Mouse (Mus musculus) skeletal muscle tissue, adult 2 months (tissue): Measurements from ENCODE around the gene Plek.

Source experiments
- DNase-seq: peaks from one replicate; pipeline ENCODE4 v3.0.0-alpha.2; 2012; ENCODE audit warnings: low read depth, low spot score

The Plek gene

DNA sequence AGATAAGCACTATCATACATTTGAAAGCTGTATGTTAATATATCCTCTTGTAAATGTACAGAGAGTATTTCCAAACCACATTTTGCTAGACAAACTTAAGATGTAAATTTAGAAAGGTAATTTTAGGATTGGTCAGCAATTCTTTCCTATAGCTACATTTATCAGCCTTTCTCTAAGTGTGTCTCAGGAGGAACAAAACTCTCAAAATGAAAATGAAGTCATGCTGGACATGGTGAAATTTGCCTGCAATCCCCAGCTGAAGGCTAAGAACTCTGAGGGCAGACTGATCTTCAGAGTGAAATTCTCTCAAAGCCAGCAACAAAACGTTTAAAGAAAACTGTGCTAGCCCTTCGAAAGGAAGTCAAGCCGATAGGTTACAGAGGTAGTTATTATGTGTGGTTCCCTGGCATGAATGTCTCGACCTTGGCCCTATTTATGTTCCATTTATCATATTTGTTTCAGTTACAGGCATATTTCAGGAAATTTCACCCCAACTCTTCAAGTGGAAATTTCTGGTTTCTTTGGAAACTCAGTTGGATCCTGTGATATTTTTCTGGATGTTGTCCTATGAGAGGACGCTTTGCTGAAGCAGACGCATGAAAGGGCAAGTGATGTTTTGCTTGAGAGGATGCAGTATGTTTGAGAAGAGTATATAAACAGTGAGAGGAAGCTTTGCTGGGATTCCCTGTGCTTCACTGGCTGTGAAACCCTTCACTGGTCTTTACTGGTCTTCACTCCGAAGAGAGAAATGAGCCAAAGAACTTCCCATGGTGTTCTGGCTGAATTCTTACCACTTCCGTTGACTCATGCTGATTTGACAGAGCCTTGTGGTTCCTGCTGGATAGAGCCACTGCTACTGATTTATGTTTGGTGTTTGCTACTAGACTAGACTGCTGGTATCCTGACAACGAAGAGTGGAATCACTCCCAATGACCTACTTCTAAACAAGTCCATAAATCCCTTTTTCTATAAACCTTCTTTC, 51.5 kb downstream of the Plek start:
- DNase-seq, result no peak

DNA sequence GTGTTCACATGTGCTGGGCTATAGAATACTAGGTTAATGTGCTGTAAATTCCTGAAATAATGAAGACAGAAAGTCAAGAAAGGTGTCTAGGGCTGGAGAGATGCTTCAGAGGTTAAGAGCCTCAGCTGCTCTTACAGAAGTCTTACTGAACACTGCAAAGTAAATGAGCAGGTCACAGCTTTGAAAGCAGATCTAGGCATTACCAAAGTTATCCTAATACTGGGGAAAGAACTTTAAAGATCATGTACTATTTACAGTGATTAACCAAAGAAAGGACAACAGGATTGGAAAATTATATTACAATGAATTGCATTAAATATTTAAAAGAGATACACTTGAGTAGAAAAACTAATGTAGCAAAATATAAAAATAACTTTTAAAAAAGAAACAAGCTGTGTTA, 52.2 kb downstream of the Plek start:
- no peak for DNase-seq

DNA sequence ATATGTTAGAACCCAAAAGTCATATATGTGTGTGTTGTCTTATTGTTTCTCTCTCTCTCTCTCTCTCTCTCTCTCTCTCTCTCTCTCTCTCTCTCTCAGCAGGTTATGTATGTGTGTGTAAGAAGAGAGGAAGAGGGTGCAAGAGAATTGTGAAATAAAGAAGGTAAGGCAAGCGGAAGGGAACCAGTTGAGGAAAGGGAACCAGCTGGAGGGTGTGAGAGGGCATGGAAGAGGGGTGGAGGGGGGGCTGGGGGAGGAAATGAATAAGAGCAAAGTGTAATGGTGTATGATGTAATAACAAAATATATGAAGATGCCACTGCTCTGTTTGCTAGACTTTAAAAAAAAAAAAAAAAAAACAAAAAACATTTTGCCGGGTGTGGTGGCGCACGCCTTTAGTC, 52.8 kb downstream of the Plek start:
- no peak for DNase-seq

DNA sequence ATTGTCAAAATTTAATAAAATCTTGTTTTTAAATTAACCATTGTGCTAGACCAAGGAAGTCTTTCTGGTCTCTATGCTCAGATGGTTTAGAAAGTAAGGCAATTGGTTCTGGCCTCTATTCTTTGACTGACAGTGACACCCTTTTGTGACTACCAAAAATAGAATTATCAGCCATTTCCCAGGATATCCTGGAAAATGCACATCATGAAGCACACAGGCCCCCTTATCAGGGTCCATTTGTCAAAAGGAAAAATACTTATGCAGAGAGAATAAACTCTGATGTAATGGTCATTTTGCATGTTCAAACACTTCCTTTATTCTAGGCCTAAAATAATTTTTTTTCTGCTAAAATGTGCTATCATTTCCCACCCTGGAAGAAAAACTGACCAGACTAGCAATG, 54.7 kb downstream of the Plek start:
- DNase-seq, result no peak

DNA sequence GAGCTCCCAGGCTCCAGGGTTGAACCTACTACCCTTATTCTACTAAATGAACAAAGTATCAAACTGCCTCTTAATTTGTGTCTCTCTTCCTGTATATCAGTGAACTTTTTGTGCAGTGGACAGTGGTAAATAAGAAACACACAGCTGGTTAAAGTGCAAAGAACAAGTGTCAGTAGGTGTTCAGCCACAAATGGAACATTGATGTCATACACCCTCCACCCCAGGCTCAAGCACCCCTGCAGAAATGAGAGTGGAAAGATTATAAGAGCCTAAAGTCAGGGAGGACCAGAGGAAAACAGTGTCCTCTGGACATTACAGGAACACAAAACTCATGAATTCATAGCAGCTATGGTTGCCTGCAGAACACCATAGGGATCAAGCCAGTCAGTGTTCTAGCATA, 55.4 kb downstream of the Plek start:
- no peak for DNase-seq

DNA sequence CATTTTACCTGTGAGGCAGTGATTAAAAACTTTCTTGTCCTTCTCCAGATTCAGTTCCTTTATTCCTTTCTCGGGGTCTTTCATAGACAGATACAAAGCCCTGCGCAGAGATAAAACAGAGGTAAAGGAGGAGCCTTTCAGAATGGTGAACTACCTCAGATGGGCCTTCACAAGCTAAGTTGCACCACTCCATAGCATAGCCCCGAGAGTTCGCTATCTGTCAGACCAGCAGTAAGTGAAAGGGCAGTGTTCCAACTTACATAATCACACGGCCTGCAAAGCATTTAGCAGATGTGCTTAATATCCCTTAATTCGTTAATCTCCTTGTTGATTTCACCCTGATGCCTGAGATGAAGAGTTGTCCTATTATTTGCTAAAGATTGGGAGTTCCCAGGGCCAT, 59.3 kb downstream of the Plek start:
- no peak for DNase-seq

DNA sequence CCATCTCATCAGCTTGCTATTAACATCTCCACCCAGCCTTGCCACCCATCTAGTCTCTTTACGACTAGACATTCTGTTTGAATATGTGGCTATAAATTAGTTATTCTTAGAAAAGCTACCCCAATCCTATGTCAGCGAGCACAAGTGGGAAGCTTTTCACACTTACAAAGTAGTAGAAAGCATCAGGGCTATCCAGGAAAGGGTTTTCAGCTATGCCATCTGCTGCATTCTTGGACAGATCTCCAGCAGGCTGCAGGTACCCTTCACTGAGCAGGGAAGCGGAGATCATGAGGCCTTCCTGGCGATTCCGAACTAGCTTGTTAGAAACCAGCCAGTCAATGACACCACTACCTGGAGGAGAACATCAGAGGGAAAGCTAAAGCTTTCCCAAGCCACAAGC, 62.3 kb downstream of the Plek start:
- no peak for DNase-seq

DNA sequence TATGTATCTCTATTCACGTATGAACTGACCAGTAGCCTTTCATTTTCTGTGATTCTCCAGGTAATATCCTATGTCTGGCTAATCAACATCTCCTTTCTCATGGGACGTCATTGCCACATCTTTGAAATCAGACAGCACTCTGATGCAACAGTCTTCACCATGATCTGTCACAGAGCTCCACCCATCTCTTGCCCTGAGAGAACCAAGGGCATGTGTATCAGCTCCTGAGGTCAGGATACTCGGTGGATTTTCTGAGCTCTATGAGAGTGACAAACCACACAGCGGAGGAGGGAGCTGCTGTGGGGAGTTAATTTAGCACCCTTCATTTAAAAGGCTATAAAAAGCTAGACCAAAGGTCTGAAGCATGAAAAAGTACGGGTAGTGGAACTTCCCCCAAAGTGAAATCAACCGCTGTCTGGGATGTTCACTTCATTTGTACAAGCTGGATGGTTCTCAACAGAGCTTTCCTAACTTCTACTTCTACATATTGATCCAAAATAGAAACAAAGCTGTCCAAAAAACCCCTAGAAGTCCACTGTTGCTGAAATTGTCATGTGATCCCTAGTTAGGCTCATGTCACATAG, 64.3 kb downstream of the Plek start:
- no peak for DNase-seq

DNA sequence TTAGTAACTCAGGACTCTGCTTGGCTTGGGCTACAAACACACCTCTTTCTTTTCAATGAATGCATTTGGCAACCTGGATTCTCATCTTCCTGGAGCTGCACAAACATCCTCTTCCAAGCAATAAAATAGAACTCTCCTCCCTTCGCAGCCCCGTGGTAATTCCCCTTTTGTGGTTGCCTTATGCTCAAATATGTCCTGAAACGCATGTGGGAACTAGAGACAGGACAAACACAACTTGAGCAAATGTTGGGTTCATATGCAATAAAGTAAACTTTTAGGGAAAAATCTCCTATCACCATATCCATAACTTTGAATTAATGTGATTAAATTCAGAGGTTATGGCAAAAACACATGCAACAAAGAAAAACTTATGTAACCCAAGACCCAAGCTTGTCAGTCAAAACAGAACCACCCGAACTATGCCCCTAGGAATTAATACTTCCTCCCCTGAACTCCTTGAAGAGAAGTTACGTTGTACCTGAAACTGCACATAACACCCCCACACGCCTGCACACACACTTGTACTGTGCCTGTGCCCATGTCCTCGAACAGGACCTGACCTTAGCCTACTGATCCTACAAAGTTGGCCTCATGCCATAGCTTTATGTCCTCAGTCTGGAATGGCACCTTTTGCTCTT, 65.5 kb downstream of the Plek start:
- no peak for DNase-seq

DNA sequence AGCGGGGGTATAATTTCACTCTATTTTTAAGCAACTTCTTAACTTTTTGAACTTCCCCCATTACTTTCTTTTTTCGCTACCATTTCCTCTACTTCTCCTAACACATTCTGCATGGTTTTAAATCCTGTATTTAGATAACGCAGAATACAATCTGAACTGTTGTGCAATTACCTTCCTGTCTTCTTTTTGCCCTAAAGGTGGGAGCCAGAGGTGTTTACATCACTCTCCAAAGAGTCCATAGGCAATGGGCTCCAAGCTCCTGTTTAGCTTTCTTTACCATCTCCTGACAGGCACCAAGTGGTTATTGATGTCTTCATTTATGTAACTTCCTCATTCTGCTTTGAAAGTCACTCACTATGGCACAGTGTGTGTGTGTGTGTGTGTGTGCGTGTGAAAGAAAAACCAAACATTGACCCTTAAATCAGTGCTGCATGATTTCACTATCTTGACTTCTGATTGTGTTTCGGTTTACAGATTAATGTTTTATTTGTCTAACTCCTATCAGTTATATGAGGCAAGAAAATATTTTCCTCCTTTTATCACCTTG, 73.9 kb downstream of the Plek start:
- no peak for DNase-seq

DNA sequence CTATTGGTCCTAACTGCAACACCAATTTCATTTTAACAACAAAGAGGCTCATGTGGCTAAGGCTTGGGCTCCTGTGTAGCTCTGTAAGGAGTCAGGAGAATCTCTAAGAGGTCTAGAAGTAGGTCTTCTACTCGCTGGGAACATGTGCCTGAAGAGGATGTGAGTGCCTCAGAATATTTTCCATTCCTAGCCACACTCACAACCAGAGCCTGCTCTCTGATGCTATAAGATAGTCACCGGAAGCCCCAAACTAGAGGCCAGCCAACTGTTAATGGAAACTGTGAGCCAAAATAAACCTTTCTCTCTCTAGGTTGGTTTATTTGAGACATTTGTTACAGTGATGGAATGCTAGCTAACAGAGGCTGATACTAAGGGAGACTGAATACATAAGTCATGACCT, 74.6 kb downstream of the Plek start:
- no peak for DNase-seq

DNA sequence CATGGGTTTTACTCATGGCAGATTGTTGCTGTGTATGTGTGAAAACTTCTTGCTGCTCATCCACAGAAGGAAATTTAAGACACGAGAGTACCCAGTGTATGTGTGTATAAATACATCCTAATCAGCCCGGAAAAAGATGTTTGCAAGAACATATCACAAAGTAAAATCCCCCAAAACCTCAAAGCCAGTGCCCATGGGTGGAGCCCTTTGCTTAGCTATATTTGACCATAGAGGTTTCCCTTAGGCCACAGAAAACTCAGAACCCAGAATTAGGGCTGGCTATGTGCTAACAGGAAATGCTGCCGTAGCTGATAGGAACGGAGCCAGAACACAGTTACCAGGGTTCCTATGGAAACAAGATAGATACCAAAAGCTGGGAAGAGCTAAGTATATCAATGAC, 75.2 kb downstream of the Plek start:
- no peak for DNase-seq

DNA sequence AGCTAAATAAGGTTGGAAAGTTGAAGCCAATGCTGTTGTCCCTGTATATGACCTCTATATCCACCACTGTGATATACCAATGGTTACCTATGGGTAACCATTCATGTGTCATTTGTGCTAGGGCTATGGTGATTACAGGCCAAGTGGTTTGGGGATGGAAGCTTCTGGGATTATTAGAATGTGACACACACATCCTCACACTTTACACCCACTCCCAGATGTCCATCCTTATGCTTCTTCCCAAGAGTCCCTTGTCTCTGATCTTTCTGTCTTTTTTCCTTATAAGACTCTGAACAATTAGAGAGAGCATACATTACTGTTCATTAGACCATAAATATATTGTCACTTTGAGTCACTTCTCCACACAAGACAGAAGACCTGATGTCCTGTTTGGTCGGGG, 79.1 kb downstream of the Plek start:
- no peak for DNase-seq

DNA sequence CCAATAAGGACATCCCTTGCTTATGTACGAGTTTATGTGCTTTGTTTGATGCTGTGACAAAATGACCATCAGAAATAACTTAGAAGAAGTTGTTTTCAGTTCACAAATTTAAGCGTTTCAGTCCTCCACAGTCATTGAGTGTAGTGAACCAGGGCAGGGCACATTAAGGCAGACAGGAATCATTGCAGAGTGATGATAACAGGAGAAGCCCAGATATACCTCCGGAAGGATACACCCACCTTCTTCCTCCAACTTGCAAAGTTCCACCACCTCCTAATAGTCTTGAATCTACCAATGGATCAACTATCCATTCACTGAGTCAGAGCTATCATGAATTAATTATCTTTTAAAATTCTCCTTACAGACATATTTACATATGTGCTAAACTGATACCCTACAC, 80.2 kb downstream of the Plek start:
- DNase-seq, result no peak

DNA sequence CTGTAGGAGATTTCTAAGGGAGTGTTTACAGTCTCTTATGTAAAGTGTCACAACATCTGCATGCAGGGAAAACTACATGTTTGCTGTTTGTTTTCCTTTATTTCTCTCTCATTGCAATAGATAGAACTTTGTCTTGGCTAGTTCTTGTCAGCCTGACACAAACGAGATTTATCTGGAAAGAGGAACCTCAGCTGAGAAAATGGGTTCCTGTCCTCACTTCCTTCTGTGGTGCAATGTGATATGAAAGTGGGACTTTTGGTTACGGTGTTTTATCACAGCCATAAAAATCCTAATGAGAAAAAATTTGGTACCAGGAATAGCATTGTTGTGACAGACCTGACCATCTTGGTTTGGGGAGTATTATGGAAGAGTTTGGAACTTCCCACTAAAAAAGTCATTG, 82.5 kb downstream of the Plek start:
- no peak for DNase-seq

DNA sequence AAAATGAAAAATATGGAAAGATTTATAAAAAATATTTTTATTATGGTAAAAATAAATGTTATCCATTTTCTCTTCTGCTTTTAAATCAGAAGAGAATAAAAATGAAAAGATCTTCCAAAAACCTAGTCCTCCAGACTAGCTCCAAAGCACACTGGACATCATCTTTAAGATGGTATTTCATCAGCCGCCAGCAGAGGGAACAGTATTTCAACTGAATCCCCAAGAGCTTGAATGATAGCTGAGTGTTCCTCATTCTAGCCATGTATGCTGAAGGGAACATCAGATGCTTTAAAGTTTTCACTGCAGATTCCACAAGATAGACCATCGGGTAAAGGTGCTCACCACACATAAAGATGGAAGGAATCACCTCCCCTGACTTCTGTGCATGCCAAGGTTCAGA, 84.4 kb downstream of the Plek start:
- no peak for DNase-seq

DNA sequence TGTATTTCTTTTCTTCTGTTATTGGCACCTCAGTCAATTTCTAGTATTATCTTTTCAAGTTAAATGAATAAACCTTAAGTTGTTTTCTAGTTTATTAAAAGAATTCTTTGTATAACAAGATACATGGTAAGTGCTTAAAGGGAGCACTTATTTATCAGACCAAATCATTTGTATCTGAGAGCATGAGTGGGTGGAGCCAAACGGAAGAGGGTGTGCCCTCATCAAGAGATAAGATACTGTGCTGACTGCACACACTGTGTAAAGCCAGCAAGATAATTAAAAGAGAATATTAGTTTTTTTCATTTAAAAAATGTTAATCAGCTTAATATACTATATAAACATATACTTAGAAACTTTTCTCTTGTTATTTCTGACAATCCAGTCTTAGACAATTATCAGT, 93.7 kb downstream of the Plek start:
- no peak for DNase-seq

DNA sequence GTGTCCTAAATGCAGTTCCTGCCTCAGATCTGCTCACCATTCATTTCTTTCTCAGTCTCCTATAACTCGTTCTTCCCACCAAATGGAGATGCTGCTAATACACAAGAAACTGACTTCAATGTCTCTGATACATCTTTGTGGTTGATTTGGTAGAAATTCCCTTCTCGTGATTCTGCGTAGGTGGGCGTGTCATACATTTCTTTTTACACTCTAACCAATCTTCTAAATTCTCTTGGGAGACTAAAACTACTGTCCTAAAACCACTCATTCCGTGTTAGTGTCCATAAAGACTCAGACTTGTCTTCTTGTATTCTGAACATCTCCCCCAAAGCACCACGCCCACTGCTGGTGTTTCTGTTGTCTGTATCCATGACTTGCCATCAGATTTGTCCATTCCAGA, 95.2 kb downstream of the Plek start:
- no peak for DNase-seq

DNA sequence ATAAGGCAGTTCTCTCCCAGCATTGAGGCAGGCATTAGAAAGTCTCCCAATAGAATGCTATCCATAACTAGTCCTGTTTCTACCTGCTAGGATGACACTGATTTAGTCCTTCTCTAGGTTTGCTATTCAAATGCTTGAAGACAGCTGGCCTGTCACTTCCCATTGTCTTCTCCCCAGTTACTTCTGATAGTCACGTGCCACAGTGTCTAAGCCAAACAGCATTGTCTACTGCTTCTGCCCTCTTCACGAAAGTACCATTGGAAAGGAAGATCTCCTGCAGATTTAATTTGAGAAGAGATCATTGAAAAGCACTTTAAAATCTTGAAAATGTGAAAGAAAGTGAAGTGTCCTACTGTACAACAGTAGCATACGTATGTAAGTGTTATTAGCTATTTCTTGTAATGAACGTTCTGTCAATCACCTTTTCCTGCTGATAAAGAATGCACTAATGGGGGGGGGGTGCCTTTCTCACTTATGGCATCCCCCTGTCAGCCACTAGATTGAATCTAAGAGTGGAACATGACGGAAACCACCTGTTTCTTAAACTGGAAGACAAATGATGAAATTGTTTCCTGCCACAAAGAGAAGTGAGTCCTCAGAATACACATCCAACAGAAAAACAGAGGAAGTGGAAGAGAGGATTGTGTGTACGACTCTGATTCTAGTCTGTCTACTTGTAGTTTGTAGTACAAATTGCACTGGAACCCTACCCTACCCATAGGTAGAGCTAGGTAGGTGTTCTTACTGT, 95.9 kb downstream of the Plek start:
- DNase-seq, result no peak

DNA sequence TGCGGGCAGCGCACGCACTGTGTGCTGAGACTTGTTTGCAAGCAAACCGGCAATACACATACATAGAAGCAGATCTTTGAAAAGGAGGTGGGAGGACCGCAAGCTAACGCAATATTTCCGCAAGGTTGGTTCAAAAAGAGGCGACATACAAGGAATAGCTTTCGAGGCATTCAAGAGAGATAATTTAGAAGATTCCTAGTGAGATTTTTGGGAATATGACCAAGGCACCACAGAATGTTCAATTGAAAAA, 100.5 kb downstream of the Plek start:
- no peak for DNase-seq

DNA sequence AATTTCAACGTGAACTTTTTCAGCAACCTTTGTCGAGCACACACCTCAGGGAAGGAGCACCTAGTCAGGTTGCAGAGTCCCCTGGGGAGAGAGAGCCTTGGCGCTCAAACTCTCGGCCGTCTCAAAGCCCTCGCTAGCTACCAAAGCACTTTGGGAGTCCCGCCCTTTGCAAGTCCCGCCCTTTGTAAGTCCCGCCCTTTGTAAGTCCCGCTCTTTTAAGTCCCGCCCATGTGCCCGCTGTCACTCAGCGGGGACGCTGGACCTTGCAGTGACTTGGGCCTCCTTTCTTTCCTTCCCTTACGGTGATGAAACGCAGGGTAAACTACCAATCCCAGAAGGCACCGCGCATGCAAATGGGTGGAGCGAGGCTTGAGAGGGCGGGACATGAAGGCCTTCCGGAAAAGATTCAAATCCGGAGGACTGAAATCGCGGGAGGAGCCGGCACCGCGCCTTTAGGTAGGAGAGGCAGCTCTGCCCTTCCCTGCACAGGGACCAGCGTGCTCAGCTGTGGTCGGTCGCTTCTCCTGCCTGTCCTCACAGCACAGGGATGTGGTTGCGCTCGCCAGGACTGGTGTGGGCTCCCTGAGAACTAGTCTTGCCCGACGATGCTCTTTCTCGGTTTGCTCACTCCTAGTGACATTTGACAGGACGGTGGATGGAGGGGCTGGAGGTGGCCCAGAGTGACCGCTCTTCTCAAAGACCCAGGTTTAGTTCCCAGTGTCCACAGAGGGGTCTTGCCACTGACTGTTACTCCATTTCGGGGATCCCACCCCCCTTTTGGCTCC, 101.0 kb downstream of the Plek start, which contains the start of gene Fbxo48:
Gene Fbxo48 (plus strand): TSS at position 400 of the 785 bp plus-strand sequence.
- peak; percentile 98 for DNase-seq
